Mouse (Mus musculus) gastrocnemius, postnatal 25 days (tissue): ENCODE results near the gene Cttnbp2. TPM values are rescaled to one million over a fixed set of nuclear protein-coding genes. Genes with fewer than 3 reads are reported as not detected.

Experiments
- DNase-seq: peaks from one replicate; pipeline ENCODE4 v3.0.0; 2022
- total RNA-seq, 2 experiments: library from RNA; stranded (reverse); gene quantifications; 1 replicate in 1 of 2; 2 replicates in 1 of 2; pipeline ENCODE4 v1.2.3; 2021

Cttnbp2 gene
- total RNA-seq, 2 experiments from 2014 or later: 1.0 to 1.2 TPM

GRCm38 (mm10) chr6:18467777-18468176 lies 46.9 kb downstream of the Cttnbp2 start:
- DNase-seq: no peak

GRCm38 (mm10) chr6:18466227-18466626 lies 48.4 kb downstream of the Cttnbp2 start:
- no peak for DNase-seq

- no peak for DNase-seq
Measured at GRCm38 (mm10) chr6:18465626-18466025, 49.0 kb downstream of the Cttnbp2 start.

GRCm38 (mm10) chr6:18459657-18460056 lies 55.0 kb downstream of the Cttnbp2 start:
- DNase-seq: no peak

- no peak for DNase-seq
Measured at GRCm38 (mm10) chr6:18450551-18451193, 64.0 kb downstream of the Cttnbp2 start.

- no peak for DNase-seq
Measured at GRCm38 (mm10) chr6:18448078-18448477, 66.6 kb downstream of the Cttnbp2 start.

- no peak for DNase-seq
Measured at GRCm38 (mm10) chr6:18446917-18447316, 67.7 kb downstream of the Cttnbp2 start.

- DNase-seq: no peak
Measured at GRCm38 (mm10) chr6:18446359-18446758, 68.3 kb downstream of the Cttnbp2 start.

GRCm38 (mm10) chr6:18445747-18446146 lies 68.9 kb downstream of the Cttnbp2 start:
- no peak for DNase-seq

- DNase-seq: no peak
Measured at GRCm38 (mm10) chr6:18442303-18442702, 72.3 kb downstream of the Cttnbp2 start.

GRCm38 (mm10) chr6:18440918-18441532 lies 73.6 kb downstream of the Cttnbp2 start:
- DNase-seq: no peak

GRCm38 (mm10) chr6:18436127-18436812 lies 78.4 kb downstream of the Cttnbp2 start:
- DNase-seq: no peak

- DNase-seq: no peak
Measured at GRCm38 (mm10) chr6:18434828-18435531, 79.7 kb downstream of the Cttnbp2 start.

GRCm38 (mm10) chr6:18434355-18434754 lies 80.3 kb downstream of the Cttnbp2 start:
- DNase-seq: no peak

- DNase-seq: no peak
Measured at GRCm38 (mm10) chr6:18432362-18432761, 82.3 kb downstream of the Cttnbp2 start.

- no peak for DNase-seq
Measured at GRCm38 (mm10) chr6:18431891-18432290, 82.8 kb downstream of the Cttnbp2 start.

- DNase-seq: no peak
Measured at GRCm38 (mm10) chr6:18430062-18430461, 84.6 kb downstream of the Cttnbp2 start.

- DNase-seq: no peak
Measured at GRCm38 (mm10) chr6:18424822-18425221, 89.8 kb downstream of the Cttnbp2 start.

GRCm38 (mm10) chr6:18424367-18424766 lies 90.3 kb downstream of the Cttnbp2 start:
- DNase-seq: no peak

GRCm38 (mm10) chr6:18423112-18423511 lies 91.5 kb downstream of the Cttnbp2 start:
- no peak for DNase-seq

GRCm38 (mm10) chr6:18421561-18421960 lies 93.1 kb downstream of the Cttnbp2 start:
- DNase-seq: no peak

- no peak for DNase-seq
Measured at GRCm38 (mm10) chr6:18420660-18421059, 94.0 kb downstream of the Cttnbp2 start.
